Mouse (Mus musculus) megakaryocyte, embryonic 14.5 days (primary cell): ENCODE results near the gene Ppp1r37.

Experiments
- FLI1 ChIP-seq: IDR thresholded peaks from 2 replicates; pipeline ENCODE4 v1.6.1; 2012; ENCODE audit warnings: low read length, inconsistent platforms, mixed read lengths
- GATA1 ChIP-seq: IDR thresholded peaks from 3 replicates; pipeline ENCODE4 v1.6.1; 2012; ENCODE audit warnings: mixed read lengths, low read length, inconsistent platforms, borderline replicate concordance

DNA sequence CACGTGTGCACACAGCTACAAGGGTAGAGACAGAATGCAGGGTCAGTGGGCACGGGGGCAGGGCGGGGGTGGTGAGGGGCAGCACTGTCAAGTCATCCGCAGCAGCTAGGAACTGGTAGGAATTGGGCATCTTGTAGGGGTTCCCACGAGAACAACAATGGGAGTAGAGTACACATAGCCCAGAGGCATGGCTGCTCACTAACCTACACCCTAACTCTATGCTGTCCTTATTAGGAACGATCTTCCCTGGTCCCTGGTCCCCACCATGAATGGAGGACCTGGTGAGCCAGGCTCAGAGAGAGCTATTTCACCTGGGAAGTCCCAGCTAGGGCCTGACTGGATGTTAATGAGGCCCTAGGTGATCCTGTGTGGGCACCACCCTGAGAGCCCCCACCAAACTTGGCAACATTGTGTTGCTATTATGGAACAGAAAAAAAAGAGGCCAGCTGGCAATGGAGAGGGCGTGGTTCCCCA is 21.2 kb downstream of the Ppp1r37 start:
- no peak for TF ChIP-seq GATA1
- TF ChIP-seq FLI1, result no peak
